Mouse (Mus musculus) retina, postnatal 7 days (tissue): ENCODE data around the gene Tbxas1.
A peak's percentile ranks its signal among the peaks of the same experiment; 100 is the strongest.

Experiments used
- DNase-seq: peaks from one replicate; pipeline ENCODE4 v3.0.0-alpha.2; 2012; ENCODE audit warnings: low read depth, low spot score

Tbxas1 gene

DNA sequence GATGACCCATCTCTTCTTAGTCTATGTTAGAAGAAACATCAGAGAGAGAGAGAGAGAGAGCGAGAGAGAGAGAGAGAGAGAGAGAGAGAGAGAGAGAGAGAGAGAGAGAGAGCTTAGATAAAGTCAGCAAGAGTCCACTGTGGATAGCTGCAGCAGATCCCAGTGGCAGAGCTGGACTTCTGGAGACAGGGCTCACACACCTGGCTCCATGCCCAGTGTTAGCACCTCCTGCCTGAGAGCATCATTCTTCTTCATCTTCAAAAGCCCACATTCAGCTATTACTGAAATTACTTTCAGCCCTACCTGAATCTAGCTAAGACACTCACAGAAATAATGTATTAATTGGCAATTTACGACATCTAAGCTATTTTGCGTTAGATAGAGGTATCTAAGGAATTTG is 85.2 kb downstream of the Tbxas1 start:
- peak; percentile 35 for DNase-seq

- peak; percentile 27 for DNase-seq
Observed at GRCm38 (mm10) chr6:38960791-38961426, 85.7 kb downstream of the Tbxas1 start.

GRCm38 (mm10) chr6:38961427-38962033 is 86.3 kb downstream of the Tbxas1 start:
- DNase-seq = no peak

GRCm38 (mm10) chr6:38966839-38967238 is 91.6 kb downstream of the Tbxas1 start:
- DNase-seq = no peak

DNA sequence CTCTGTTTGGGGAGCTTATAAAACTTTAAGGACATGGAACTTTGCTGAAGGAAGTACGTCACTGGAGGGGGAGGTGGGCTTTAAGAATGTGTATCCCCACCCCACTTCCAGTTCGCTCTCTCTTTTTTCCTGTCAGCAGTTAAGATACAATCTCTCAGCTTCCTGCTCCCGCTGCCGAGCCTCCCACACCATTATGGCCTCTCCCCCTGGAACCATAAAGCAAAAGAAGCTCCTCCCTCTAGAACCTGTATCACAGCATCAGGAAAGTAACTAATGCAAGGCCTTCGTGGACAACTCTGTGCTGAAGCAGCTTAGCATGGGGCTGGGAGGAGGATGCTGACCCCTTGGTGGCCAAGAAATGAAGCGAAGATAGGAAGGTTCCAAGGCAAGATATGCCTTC is 92.1 kb downstream of the Tbxas1 start:
- no peak for DNase-seq

- DNase-seq = no peak
Observed at GRCm38 (mm10) chr6:38967988-38968387, 92.8 kb downstream of the Tbxas1 start.

GRCm38 (mm10) chr6:38969944-38970740 is 94.9 kb downstream of the Tbxas1 start:
- DNase-seq = no peak

- no peak for DNase-seq
Observed at GRCm38 (mm10) chr6:38970759-38971158, 95.6 kb downstream of the Tbxas1 start.

DNA sequence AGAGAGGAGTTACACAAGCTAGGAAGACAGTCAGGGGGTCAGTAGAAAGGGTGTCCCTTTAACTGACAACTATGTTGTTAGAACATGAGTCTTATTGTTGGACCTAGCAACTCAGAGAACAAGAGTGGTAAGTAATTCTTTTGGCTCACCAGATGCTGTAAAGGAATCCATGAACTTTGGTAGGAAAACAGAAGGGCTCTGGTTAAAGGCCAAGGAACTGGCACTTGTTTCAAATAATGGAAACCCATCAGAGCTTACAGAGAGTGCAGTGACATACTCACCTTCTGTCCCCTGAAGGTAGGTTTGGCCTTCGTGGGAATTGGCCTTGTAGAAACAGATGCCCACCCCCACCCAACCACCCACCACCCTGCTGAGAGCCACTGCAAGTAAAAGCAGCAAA is 97.6 kb downstream of the Tbxas1 start:
- no peak for DNase-seq

GRCm38 (mm10) chr6:38973441-38974161 is 98.4 kb downstream of the Tbxas1 start:
- DNase-seq = no peak

- no peak for DNase-seq
Observed at GRCm38 (mm10) chr6:38974162-38974525, 98.9 kb downstream of the Tbxas1 start.

- DNase-seq = no peak
Observed at GRCm38 (mm10) chr6:38974536-38975268, 99.5 kb downstream of the Tbxas1 start.

- no peak for DNase-seq
Observed at GRCm38 (mm10) chr6:38975866-38976265, 100.7 kb downstream of the Tbxas1 start.

- DNase-seq = no peak
Observed at GRCm38 (mm10) chr6:38976355-38976754, 101.2 kb downstream of the Tbxas1 start.

DNA sequence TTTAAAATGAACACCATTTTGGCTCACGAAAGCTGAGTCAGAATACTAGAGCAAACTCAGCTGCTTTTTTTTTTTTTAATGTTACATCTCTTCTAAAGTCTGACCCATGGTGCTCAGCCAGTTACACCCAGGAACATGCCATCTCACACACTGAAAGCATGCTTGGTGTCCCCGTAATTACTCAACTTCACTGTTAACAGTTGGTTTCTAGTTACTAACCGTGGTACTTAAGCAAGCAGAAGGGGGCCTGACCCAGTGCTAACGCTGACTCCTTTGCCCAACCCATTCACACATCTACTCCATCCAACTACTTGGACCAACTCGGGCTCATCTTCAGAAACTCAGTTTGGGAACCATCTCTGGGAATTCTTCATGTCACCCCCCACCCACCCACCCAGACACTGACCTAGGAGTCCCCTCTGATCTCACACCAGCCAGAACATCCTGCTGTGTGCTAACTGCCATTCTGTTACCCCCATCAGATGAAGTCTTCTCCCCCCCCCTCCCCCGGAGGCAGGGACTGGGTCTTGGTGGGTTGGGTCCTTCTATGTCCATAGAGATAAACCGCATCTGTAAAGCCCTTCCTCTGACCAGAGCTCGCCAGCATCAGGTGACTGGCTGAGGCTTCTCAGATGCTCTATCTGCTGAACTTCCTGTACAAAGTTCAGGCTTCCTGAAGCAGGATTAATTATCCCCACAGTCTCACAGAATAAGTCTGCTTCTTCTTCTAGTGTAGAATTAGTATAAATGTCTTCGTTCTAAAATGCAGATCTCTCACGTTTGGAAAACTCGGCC is 105.9 kb downstream of the Tbxas1 start:
- DNase-seq = no peak

GRCm38 (mm10) chr6:38982071-38982470 is 106.9 kb downstream of the Tbxas1 start:
- no peak for DNase-seq

DNA sequence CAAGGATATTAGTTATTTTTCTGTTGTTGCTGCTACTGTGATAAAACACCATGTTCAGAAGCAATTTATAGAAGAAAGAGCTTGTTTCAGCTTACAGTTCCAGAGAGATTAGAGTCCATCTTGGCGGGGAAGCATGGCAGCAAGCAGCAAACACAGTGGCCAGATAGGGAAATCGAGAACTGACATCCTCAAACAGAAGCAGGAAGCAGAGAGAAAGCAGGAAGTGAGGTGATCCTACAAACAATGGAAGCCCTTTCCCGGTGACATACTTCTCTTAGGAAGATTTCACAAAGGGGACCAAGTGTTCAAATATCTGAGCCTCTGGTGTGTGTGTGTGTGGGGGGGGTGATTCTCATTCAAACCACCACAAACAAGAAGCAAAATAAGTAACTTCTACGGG is 107.5 kb downstream of the Tbxas1 start:
- DNase-seq = no peak

DNA sequence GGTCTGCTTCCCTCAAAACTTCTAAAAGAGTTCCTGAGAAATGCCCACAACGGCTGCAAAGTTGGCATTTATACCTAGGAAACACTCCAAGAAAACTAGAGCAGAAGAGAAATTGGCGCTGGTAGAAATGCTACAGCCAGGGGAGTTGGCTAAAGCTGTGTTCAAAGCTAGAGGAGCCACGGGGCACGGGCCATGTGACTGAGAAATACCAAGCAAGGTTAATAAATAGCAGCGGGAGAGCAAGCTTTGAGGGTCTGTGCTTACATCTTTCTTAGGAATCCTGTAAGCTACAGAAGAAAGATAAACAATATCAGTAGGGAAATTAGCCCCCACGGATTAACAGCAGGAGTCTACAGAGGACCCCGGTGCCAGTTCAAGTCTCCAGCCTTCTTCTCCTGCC is 107.9 kb downstream of the Tbxas1 start:
- DNase-seq = no peak

- no peak for DNase-seq
Observed at GRCm38 (mm10) chr6:38984626-38985025, 109.4 kb downstream of the Tbxas1 start.

DNA sequence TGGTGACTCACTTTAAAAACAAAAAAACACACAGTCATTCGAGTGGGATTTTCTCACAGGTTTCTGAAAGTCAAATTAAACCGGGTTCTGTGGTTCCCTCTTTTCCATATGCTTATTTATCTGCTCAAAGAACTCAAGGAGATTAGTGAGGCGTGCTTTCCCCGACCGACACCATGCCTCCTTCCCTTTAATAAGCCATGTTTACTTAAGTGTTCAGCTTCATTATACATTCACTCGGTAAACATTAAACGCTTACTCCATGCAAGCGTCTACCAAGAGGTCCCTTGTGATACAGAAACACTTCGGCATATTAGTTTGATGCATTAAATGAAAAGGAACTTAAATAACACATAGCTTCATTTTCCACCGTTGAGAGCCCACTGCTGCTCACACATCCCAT is 111.4 kb downstream of the Tbxas1 start:
- no peak for DNase-seq

- no peak for DNase-seq
Observed at GRCm38 (mm10) chr6:38992016-38992415, 116.8 kb downstream of the Tbxas1 start.
